24 mouse cellular contexts compared by ENCODE assay signal in genomic region chr10:12834215-12834614, GRCm38 (mm10). TPM values are rescaled to one million over a fixed set of nuclear protein-coding genes. Genes with fewer than 3 reads are reported as not detected.
A peak's percentile ranks its signal among the peaks of the same experiment; 100 is the strongest.
DNase-seq lines count a peak whose midpoint lies in the region; ATAC-seq and TF ChIP-seq lines count a peak whose summit lies in the region.
"Had no signal": no experiment of that assay in that cellular context is flagged by ENCODE, and none has a peak within 500 bp of the region (broad histone marks: within the 10 kb centered on the region; RNA-seq: fewer than 3 reads in every experiment).

No protein-coding gene starts in this region.

- H3K9me3 ChIP-seq in kidney, embryonic 14.5 days (ENCODE audit: control insufficient read depth, low read length): no peaks in the 10 kb centered on the region
- no peaks in the 10 kb centered on the region for H3K9me3 ChIP-seq in kidney, embryonic 16.5 days (ENCODE audit: low read length)
- H3K9me3 ChIP-seq: embryonic facial prominence, embryonic 13.5 days; embryonic facial prominence, embryonic 15.5 days; forebrain, embryonic 10.5 days; forebrain, embryonic 12.5 days had no signal

- no peak overlapping the region for H3K9ac ChIP-seq in kidney, embryonic 14.5 days (ENCODE audit: low read depth, low read length)
- no peak overlapping the region for H3K9ac ChIP-seq in kidney, embryonic 16.5 days (replicated peaks; ENCODE audit: low read length)
- H3K9ac ChIP-seq: embryonic facial prominence, embryonic 13.5 days; embryonic facial prominence, embryonic 15.5 days; forebrain, embryonic 12.5 days had no signal

- DNase-seq in kidney, adult 2 months: peak; percentile 41
- DNase-seq in kidney, postnatal 10 days: no peak
- DNase-seq in kidney, postnatal 4 days: no peak
- DNase-seq in kidney, postnatal 25 days: no peak
- DNase-seq in kidney, postnatal 14 days: peak; percentile 31
- DNase-seq in right cerebral cortex, postnatal 4 days: no peak
- DNase-seq: adrenal gland, adult 2 months; adrenal gland, postnatal 10 days; adrenal gland, postnatal 25 days; cerebellum, adult 11 months; cerebellum, adult 18-20 months; cerebellum, adult 8-10 months; cerebellum, adult 9-11 months; cerebellum, postnatal 14 days; cerebellum, postnatal 36 days; embryo, embryonic 11 days had no signal

- H3K4me2 ChIP-seq in kidney, embryonic 14.5 days (replicated peaks; ENCODE audit: low read depth, low read length): no peak overlapping the region
- H3K4me2 ChIP-seq in kidney, embryonic 16.5 days (replicated peaks; ENCODE audit: low read depth, low read length): no peak overlapping the region
- H3K4me2 ChIP-seq: embryonic facial prominence, embryonic 13.5 days; embryonic facial prominence, embryonic 15.5 days; forebrain, embryonic 12.5 days had no signal

- no peak for TF ChIP-seq POLR2A in kidney, adult 2 months (IDR thresholded peaks at IDR 0.05; ENCODE audit: low read depth, low read length)

- H3K4me3 ChIP-seq in kidney, adult 2 months (ENCODE audit: insufficient read depth, low read depth, low read length): no peak overlapping the region
- H3K4me3 ChIP-seq in kidney, embryonic 14.5 days (ENCODE audit: low read length): no peak overlapping the region
- H3K4me3 ChIP-seq in kidney, embryonic 16.5 days (ENCODE audit: low read length): no peak overlapping the region
- H3K4me3 ChIP-seq: embryonic facial prominence, embryonic 13.5 days; embryonic facial prominence, embryonic 15.5 days; erythroblast, embryonic 14.5 days; forebrain, embryonic 10.5 days; forebrain, embryonic 12.5 days had no signal

- WGBS in kidney, adult 2 months: 20% methylated on average over 1 of the region's 1 CpGs
- 62% methylated on average over 1 of the region's 1 CpGs for WGBS in kidney, embryonic 14.5 days
- WGBS in kidney, embryonic 16.5 days: 57% methylated on average over 1 of the region's 1 CpGs

- H3K4me1 ChIP-seq in kidney, adult 2 months (ENCODE audit: control insufficient read depth, insufficient read depth, low read length): peaks cover 19% of the 10 kb centered on the region; the same call in 1 of the 2 replicates
- no peaks in the 10 kb centered on the region for H3K4me1 ChIP-seq in kidney, embryonic 14.5 days (ENCODE audit: control insufficient read depth, insufficient read depth, low read length)
- H3K4me1 ChIP-seq in kidney, embryonic 16.5 days (ENCODE audit: insufficient read depth, low read length): peaks cover 22% of the 10 kb centered on the region
- H3K4me1 ChIP-seq: forebrain, embryonic 12.5 days had no signal

- no peak for TF ChIP-seq CTCF in kidney, adult 2 months (conservative IDR thresholded peaks at IDR 0.05; ENCODE audit: insufficient read depth, insufficient read length, low read depth, low read length)

- H3K36me3 ChIP-seq in kidney, adult 2 months (ENCODE audit: control insufficient read depth, insufficient read depth, low read length): no peaks in the 10 kb centered on the region
- no peaks in the 10 kb centered on the region for H3K36me3 ChIP-seq in kidney, embryonic 14.5 days (ENCODE audit: control insufficient read depth, insufficient read depth, low read length)
- H3K36me3 ChIP-seq in kidney, embryonic 16.5 days (ENCODE audit: insufficient read depth, low read length): no peaks in the 10 kb centered on the region
- H3K36me3 ChIP-seq: embryonic facial prominence, embryonic 15.5 days; forebrain, embryonic 10.5 days; forebrain, embryonic 12.5 days had no signal

- no peak overlapping the region for H3K27ac ChIP-seq in kidney, adult 2 months (ENCODE audit: insufficient read depth, low read depth, low read length)
- peak overlapping the region; percentile 3; the same call in 1 of the 2 replicates for H3K27ac ChIP-seq in kidney, embryonic 14.5 days (ENCODE audit: low read depth, low read length)
- peak overlapping the region; percentile 79; the same call in 1 of the 2 replicates for H3K27ac ChIP-seq in kidney, embryonic 16.5 days (ENCODE audit: low read length)
- H3K27ac ChIP-seq: embryonic facial prominence, embryonic 13.5 days; embryonic facial prominence, embryonic 15.5 days; forebrain, embryonic 10.5 days; forebrain, embryonic 12.5 days had no signal

- H3K27me3 ChIP-seq in kidney, adult 2 months (replicated peaks; ENCODE audit: control insufficient read depth, insufficient read depth, low read length): no peaks in the 10 kb centered on the region
- H3K27me3 ChIP-seq in kidney, embryonic 14.5 days (ENCODE audit: control insufficient read depth, insufficient read depth, low read length): no peaks in the 10 kb centered on the region
- no peaks in the 10 kb centered on the region for H3K27me3 ChIP-seq in kidney, embryonic 16.5 days (ENCODE audit: insufficient read depth, low read length)
- H3K27me3 ChIP-seq: embryonic facial prominence, embryonic 13.5 days; embryonic facial prominence, embryonic 15.5 days; forebrain, embryonic 12.5 days had no signal

- ATAC-seq in kidney, embryonic 14.5 days (ENCODE audit: low FRiP score, low TSS enrichment): peak; percentile 45; the same call in 1 of the 2 replicates
- peak; percentile 89 for ATAC-seq in kidney, embryonic 16.5 days (ENCODE audit: low FRiP score, low TSS enrichment)
- ATAC-seq: forebrain, embryonic 14.5 days had no signal

RNA-seq across cellular contexts. Expression of gene Utrn, which starts 35.0 kb away (rescaled TPM):
- 20.8 and 21.1 TPM in 2 replicates for polyA plus RNA-seq in kidney, adult 2 months (2012; rRNA removed)
- 46.2 and 91.4 TPM in 2 replicates for polyA plus RNA-seq in kidney, embryonic 14.5 days (2014; fragmentation: Nextera tagmentation; extraction: Ambion mirVana)
- polyA plus RNA-seq in kidney, embryonic 16.5 days (2015; fragmentation: Nextera tagmentation; extraction: Ambion mirVana): 76.0 and 88.1 TPM in 2 replicates

Comparison
In these comparisons a context has a peak if more than half of its experiments do, and no peak if none do; other contexts are left out.
1. DNase-seq: peak in kidney, adult 2 months (single experiment) and kidney, postnatal 14 days (single experiment); none in kidney, postnatal 10 days (single experiment), kidney, postnatal 4 days (0 of 2), kidney, postnatal 25 days (0 of 2) and right cerebral cortex, postnatal 4 days (single experiment).